Mouse (Mus musculus) layer of hippocampus, postnatal 36 days (tissue): ENCODE data around the gene Phlda1. TPM values are rescaled to one million over a fixed set of nuclear protein-coding genes. Genes with fewer than 3 reads are reported as not detected.

Source experiments
- DNase-seq, 2 experiments: peaks; one replicate each; pipeline ENCODE4 v3.0.0; 2022
- total RNA-seq, 2 experiments: library from RNA; stranded (reverse); gene quantifications; 2 replicates each; pipeline ENCODE4 v1.2.3; 2021

The Phlda1 gene
- total RNA-seq, 2 experiments from 2014 or later = 18.1 to 19.1 TPM

GRCm38 (mm10) chr10:111506926-111507459 lies 907 bp downstream of the Phlda1 start:
- DNase-seq = peak; percentile 41 to 55

GRCm38 (mm10) chr10:111507460-111508211 lies 1.6 kb downstream of the Phlda1 start:
- peak; percentile 38 to 43 for DNase-seq

- DNase-seq = no peak
Observed at GRCm38 (mm10) chr10:111508324-111509080, 2.4 kb downstream of the Phlda1 start.

GRCm38 (mm10) chr10:111509103-111509784 lies 3.2 kb downstream of the Phlda1 start:
- DNase-seq = no peak

GRCm38 (mm10) chr10:111509981-111510380 lies 3.9 kb downstream of the Phlda1 start:
- no peak for DNase-seq

GRCm38 (mm10) chr10:111510798-111511197 lies 4.7 kb downstream of the Phlda1 start:
- DNase-seq = no peak

- DNase-seq = no peak
Observed at GRCm38 (mm10) chr10:111512036-111512568, 6.0 kb downstream of the Phlda1 start.

- DNase-seq = no peak
Observed at GRCm38 (mm10) chr10:111514282-111514885, 8.3 kb downstream of the Phlda1 start.

- no peak for DNase-seq
Observed at GRCm38 (mm10) chr10:111515071-111516010, 9.3 kb downstream of the Phlda1 start.

GRCm38 (mm10) chr10:111516172-111516588 lies 10.1 kb downstream of the Phlda1 start:
- no peak for DNase-seq

- DNase-seq = no peak
Observed at GRCm38 (mm10) chr10:111516804-111517436, 10.8 kb downstream of the Phlda1 start.

- DNase-seq = no peak
Observed at GRCm38 (mm10) chr10:111518350-111518749, 12.3 kb downstream of the Phlda1 start.

GRCm38 (mm10) chr10:111519620-111520370 lies 13.7 kb downstream of the Phlda1 start:
- DNase-seq = no peak

- DNase-seq = no peak
Observed at GRCm38 (mm10) chr10:111520621-111521020, 14.5 kb downstream of the Phlda1 start.

GRCm38 (mm10) chr10:111521636-111522035 lies 15.6 kb downstream of the Phlda1 start:
- no peak for DNase-seq

GRCm38 (mm10) chr10:111522230-111522629 lies 16.1 kb downstream of the Phlda1 start:
- no peak for DNase-seq

- DNase-seq = no peak
Observed at GRCm38 (mm10) chr10:111523894-111524293, 17.8 kb downstream of the Phlda1 start.

GRCm38 (mm10) chr10:111527057-111527456 lies 21.0 kb downstream of the Phlda1 start:
- no peak for DNase-seq

GRCm38 (mm10) chr10:111527613-111528012 lies 21.5 kb downstream of the Phlda1 start:
- no peak for DNase-seq

- DNase-seq = no peak
Observed at GRCm38 (mm10) chr10:111528283-111528682, 22.2 kb downstream of the Phlda1 start.
